Mouse (Mus musculus) midbrain, embryonic 15.5 days (tissue): ENCODE data around the gene Rgs6. TPM values are rescaled to one million over a fixed set of nuclear protein-coding genes. Genes with fewer than 3 reads are reported as not detected.

Experiments used
- ATAC-seq: fragments of 200-750 bp; cut with Nextera tagmentation; replicated peaks from 2 replicates; pipeline ENCODE4 v1.8.0; 2017; ENCODE audit warnings: moderate TSS enrichment
- H3K27ac ChIP-seq: fragments of 300-500 bp; sonication (generic); 2 replicates; pipeline ENCODE4 v1.5.1; 2015; ENCODE audit warnings: mild to moderate bottlenecking, inconsistent platforms
- H3K27me3 ChIP-seq: fragments of 300-500 bp; sonication (generic); replicated peaks from 2 replicates; pipeline ENCODE4 v1.6.1; 2015; ENCODE audit warnings: inconsistent platforms
- H3K36me3 ChIP-seq: fragments of 300-500 bp; sonication (generic); replicated peaks from 2 replicates; pipeline ENCODE4 v1.6.1; 2015; ENCODE audit warnings: inconsistent platforms
- H3K4me1 ChIP-seq: fragments of 300-500 bp; sonication (generic); 2 replicates; pipeline ENCODE4 v1.6.1; 2015; ENCODE audit warnings: inconsistent platforms
- H3K4me2 ChIP-seq: fragments of 300-500 bp; sonication (generic); 2 replicates; pipeline ENCODE4 v1.6.1; 2015; ENCODE audit warnings: inconsistent platforms, mild to moderate bottlenecking, moderate library complexity
- H3K4me3 ChIP-seq: fragments of 300-500 bp; sonication (generic); 2 replicates; pipeline ENCODE4 v1.5.1; 2015; ENCODE audit warnings: mild to moderate bottlenecking, inconsistent platforms
- H3K9ac ChIP-seq: fragments of 300-500 bp; sonication (generic); 2 replicates; pipeline ENCODE4 v1.6.1; 2015; ENCODE audit warnings: mild to moderate bottlenecking, inconsistent platforms
- H3K9me3 ChIP-seq: fragments of 300-500 bp; sonication (generic); 2 replicates; pipeline ENCODE4 v1.6.1; 2016; ENCODE audit warnings: inconsistent platforms
- WGBS: fragments of 180-500 bp; shearing (Covaris S2); methylation state at CpG from one replicate; pipeline ENCODE4 v1.1.7; 2015; ENCODE audit warnings: mixed read lengths; 5-methylcytosine and 5-hydroxymethylcytosine counted together
- polyA plus RNA-seq: library from polyadenylated mRNA; unstranded; fragments of >200 nt; fragmentation: Nextera tagmentation; extraction: Ambion mirVana; gene quantifications from 2 replicates; pipeline ENCODE4 v1.2.1, GENCODE M21; 2015

The Rgs6 gene
- polyA plus RNA-seq, 1 experiment from 2014 or later = 15.5 TPM

GRCm38 (mm10) chr12:82920146-82920545, 332.1 kb downstream of the Rgs6 start:
- Histone ChIP-seq H3K4me3 (no peak overlapping the region), H3K4me2 (no peak overlapping the region), H3K9me3 (no peaks in the 10 kb centered on the region), H3K27me3 (no peaks in the 10 kb centered on the region), H3K27ac (no peak overlapping the region), H3K36me3 (no peaks in the 10 kb centered on the region), H3K9ac (no peak overlapping the region), H3K4me1 (no peaks in the 10 kb centered on the region)
- 34% methylated on average over 2 of the region's 2 CpGs for WGBS
- no peak for ATAC-seq

- Histone ChIP-seq H3K36me3 (no peaks in the 10 kb centered on the region), H3K27me3 (no peaks in the 10 kb centered on the region), H3K4me1 (no peaks in the 10 kb centered on the region), H3K4me3 (no peak overlapping the region), H3K9me3 (no peaks in the 10 kb centered on the region), H3K27ac (no peak overlapping the region), H3K9ac (no peak overlapping the region), H3K4me2 (no peak overlapping the region)
- ATAC-seq = no peak
- WGBS = 93% methylated on average over 20 of the region's 20 CpGs
These were observed 333.4 kb downstream of the Rgs6 start for GRCm38 (mm10) chr12:82921287-82922015.

DNA sequence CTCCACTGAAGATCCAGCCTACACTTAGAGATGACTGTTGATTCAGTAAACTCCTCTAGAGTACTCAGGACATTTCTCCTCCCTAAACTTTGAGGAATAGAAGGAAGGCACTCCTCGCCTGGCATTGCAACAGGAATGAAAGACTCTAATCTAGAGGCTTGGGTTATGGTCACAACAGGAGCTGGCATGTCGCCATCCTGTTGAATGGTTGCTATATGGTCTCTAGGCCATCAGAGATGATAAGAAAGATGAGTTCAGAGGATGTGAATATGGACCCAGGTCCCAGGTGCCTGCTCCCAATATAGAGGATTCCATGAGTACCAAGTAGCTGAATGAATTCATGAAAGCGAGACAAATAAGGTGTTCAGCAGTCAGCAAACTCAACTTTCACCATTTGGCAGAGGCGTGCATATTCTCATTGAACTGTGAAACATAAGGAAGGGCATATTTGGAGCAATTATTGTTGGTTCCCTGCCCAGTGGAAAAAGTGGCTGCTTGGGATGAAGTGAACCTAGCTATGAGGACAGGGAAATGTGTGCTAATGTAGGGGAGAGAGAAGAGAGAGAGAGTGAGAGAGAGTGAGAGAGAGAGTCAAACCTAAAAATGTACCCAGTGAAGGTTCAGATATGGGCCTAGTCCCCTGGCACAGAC, 334.9 kb downstream of the Rgs6 start:
- H3K4me2 ChIP-seq = no peak overlapping the region
- no peak for ATAC-seq
- no peaks in the 10 kb centered on the region for H3K4me1 ChIP-seq
- 90% methylated on average over 4 of the region's 4 CpGs for WGBS
- H3K4me3 ChIP-seq = no peak overlapping the region
- H3K9me3 ChIP-seq = no peaks in the 10 kb centered on the region
- no peak overlapping the region for H3K9ac ChIP-seq
- H3K27ac ChIP-seq = no peak overlapping the region
- no peaks in the 10 kb centered on the region for H3K36me3 ChIP-seq
- H3K27me3 ChIP-seq = no peaks in the 10 kb centered on the region

DNA sequence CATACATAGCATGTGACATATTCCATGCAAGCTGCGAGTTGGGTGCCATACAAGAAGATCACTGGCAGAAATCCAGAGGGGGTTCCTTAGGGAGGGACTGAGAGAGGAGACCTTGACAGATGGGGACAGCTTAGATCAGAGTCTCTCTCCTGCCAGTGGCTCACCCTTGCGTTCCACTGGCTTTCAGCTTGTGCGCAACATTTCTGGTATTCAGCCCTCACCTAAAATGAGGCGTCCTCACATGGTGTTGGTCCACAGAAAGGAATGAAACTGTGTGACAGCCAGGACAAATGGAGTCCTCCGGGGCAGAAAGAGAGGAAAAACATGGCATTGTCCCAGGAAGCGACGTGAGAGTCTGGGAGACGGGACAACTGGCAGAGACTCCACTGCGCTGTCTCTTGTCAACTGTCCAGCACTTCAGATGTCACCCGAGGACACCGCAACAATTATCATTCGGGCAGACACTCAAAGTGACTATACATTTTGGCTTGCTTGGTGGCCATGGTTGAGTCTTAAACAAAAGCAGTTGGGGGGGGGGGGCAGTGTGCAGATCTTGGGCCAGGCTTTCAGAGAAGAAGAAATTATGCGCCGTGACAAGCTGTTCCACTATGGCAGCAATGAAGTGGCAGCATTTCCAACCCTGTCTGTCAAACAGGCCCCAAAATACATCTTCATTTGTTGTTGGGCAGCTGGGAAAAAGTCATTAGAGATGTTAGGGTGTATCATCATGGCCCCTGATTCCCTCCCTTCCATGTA, 344.8 kb downstream of the Rgs6 start:
- Histone ChIP-seq H3K27me3 (no peaks in the 10 kb centered on the region), H3K36me3 (no peaks in the 10 kb centered on the region), H3K9me3 (no peaks in the 10 kb centered on the region), H3K4me3 (no peak overlapping the region), H3K4me2 (no peak overlapping the region), H3K9ac (no peak overlapping the region), H3K4me1 (no peaks in the 10 kb centered on the region), H3K27ac (no peak overlapping the region)
- 78% methylated on average over 14 of the region's 14 CpGs for WGBS
- ATAC-seq = no peak

DNA sequence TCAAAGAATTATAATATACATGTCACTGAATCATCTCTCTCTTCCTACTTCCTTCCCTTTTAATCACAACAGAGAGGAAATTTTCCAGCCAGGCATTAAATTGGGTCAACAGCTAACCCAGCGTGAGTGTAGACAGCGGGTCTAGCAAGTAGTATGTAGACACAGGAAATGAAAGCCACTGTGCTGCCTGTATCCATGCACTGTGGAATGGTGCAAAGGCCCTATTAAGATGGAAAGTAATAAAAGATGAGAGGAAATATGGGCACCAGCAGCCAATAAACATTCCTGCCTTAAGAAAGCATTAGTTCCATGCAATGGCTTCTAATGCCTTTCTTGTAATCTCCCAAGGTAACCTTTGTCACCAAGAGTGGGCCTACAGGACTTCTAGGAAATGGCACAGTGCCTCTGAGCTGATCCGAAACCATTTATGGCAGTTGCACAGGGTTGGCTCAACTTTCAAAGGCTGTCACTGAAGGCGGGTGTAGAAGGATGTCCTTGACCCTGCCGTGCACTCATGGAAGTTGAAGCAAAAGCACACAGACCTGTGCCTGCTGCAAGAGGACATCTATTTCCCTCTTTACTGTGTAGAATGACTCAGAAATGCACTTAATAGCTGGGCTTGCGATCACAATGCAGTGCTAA, 347.1 kb downstream of the Rgs6 start:
- WGBS = 86% methylated on average over 6 of the region's 6 CpGs
- Histone ChIP-seq H3K27me3 (no peaks in the 10 kb centered on the region), H3K4me2 (no peak overlapping the region), H3K4me3 (no peak overlapping the region), H3K27ac (no peak overlapping the region), H3K36me3 (no peaks in the 10 kb centered on the region), H3K9ac (no peak overlapping the region), H3K9me3 (no peaks in the 10 kb centered on the region), H3K4me1 (no peaks in the 10 kb centered on the region)
- no peak for ATAC-seq

GRCm38 (mm10) chr12:82935767-82936166, 347.7 kb downstream of the Rgs6 start:
- Histone ChIP-seq H3K4me2 (no peak overlapping the region), H3K9me3 (no peaks in the 10 kb centered on the region), H3K9ac (no peak overlapping the region), H3K4me3 (no peak overlapping the region), H3K27me3 (no peaks in the 10 kb centered on the region), H3K36me3 (no peaks in the 10 kb centered on the region), H3K4me1 (no peaks in the 10 kb centered on the region), H3K27ac (no peak overlapping the region)
- 83% methylated on average over 1 of the region's 1 CpGs for WGBS
- ATAC-seq = no peak

DNA sequence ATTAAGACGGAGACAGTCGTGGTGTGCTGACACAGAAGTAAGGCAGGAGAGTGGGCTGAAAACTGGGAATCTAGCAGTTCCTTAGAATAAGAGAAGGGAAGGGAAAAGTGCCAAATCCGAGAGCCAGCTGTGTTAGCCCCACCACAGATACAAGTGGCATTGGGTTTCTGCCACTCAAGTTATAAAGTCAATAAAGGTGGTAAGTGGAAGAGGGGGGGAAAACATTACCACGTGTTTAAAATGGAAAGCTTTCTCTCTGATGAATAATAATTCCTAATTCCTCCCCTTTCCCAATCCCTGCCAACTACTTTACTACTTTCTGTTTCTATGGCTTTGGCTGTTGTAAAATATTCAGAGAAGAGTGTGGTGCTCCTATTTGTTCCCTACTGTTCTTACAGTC, 352.4 kb downstream of the Rgs6 start:
- Histone ChIP-seq H3K9me3 (no peaks in the 10 kb centered on the region), H3K27me3 (no peaks in the 10 kb centered on the region), H3K4me3 (no peak overlapping the region), H3K4me2 (no peak overlapping the region), H3K9ac (no peak overlapping the region), H3K4me1 (no peaks in the 10 kb centered on the region), H3K36me3 (no peaks in the 10 kb centered on the region), H3K27ac (no peak overlapping the region)
- ATAC-seq = no peak
- 76% methylated on average over 4 of the region's 4 CpGs for WGBS

DNA sequence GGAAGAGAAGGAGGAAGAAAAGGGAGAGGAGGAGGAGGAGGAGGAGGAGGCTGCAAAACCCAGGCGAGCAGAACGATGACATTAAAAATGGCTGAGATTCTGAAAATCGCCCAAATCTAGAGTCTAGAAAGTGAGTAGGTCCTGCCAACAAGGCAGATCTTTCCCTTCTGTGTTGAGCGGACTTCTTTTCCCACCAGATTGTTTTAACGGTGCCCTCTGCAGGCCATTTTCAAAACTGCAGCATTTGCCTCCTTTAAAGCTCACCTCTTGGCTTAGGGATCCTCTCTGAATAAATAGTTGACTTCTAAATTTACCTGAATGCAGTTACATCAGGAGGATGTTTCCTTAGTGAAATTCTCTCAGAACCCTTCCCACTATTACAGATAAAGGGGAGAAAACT, 358.4 kb downstream of the Rgs6 start:
- 19% methylated on average over 5 of the region's 5 CpGs for WGBS
- no peak overlapping the region for H3K4me3 ChIP-seq
- no peak for ATAC-seq
- no peak overlapping the region for H3K4me2 ChIP-seq
- H3K36me3 ChIP-seq = no peaks in the 10 kb centered on the region
- H3K9me3 ChIP-seq = no peaks in the 10 kb centered on the region
- H3K4me1 ChIP-seq = no peaks in the 10 kb centered on the region
- no peaks in the 10 kb centered on the region for H3K27me3 ChIP-seq
- H3K9ac ChIP-seq = no peak overlapping the region
- no peak overlapping the region for H3K27ac ChIP-seq

- Histone ChIP-seq H3K27ac (no peak overlapping the region), H3K4me1 (peaks cover 5% of the 10 kb centered on the region; the same call in 1 of the 2 replicates), H3K27me3 (no peaks in the 10 kb centered on the region), H3K9ac (no peak overlapping the region), H3K4me3 (no peak overlapping the region), H3K4me2 (no peak overlapping the region), H3K9me3 (no peaks in the 10 kb centered on the region), H3K36me3 (no peaks in the 10 kb centered on the region)
- 80% methylated on average over 9 of the region's 9 CpGs for WGBS
- ATAC-seq = no peak
These were observed 373.0 kb downstream of the Rgs6 start for GRCm38 (mm10) chr12:82961111-82961510.

- Histone ChIP-seq H3K4me1 (peaks cover 5% of the 10 kb centered on the region; the same call in 1 of the 2 replicates), H3K27me3 (no peaks in the 10 kb centered on the region), H3K27ac (no peak overlapping the region), H3K4me3 (no peak overlapping the region), H3K4me2 (no peak overlapping the region), H3K9ac (no peak overlapping the region), H3K36me3 (no peaks in the 10 kb centered on the region), H3K9me3 (no peaks in the 10 kb centered on the region)
- 67% methylated on average over 4 of the region's 4 CpGs for WGBS
- no peak for ATAC-seq
These were observed 373.8 kb downstream of the Rgs6 start for GRCm38 (mm10) chr12:82961852-82962251.

- no peak overlapping the region for H3K9ac ChIP-seq
- WGBS = 50% methylated on average over 4 of the region's 4 CpGs
- no peaks in the 10 kb centered on the region for H3K9me3 ChIP-seq
- no peaks in the 10 kb centered on the region for H3K4me1 ChIP-seq
- no peaks in the 10 kb centered on the region for H3K36me3 ChIP-seq
- H3K4me2 ChIP-seq = no peak overlapping the region
- no peak for ATAC-seq
- H3K27ac ChIP-seq = no peak overlapping the region
- H3K4me3 ChIP-seq = no peak overlapping the region
- H3K27me3 ChIP-seq = no peaks in the 10 kb centered on the region
These were observed 382.5 kb downstream of the Rgs6 start for GRCm38 (mm10) chr12:82970521-82971105.

GRCm38 (mm10) chr12:82971176-82971575, 383.1 kb downstream of the Rgs6 start:
- no peaks in the 10 kb centered on the region for H3K4me1 ChIP-seq
- ATAC-seq = no peak
- H3K4me3 ChIP-seq = no peak overlapping the region
- H3K9me3 ChIP-seq = no peaks in the 10 kb centered on the region
- 79% methylated on average over 1 of the region's 1 CpGs for WGBS
- no peak overlapping the region for H3K9ac ChIP-seq
- no peak overlapping the region for H3K27ac ChIP-seq
- no peak overlapping the region for H3K4me2 ChIP-seq
- no peaks in the 10 kb centered on the region for H3K36me3 ChIP-seq
- no peaks in the 10 kb centered on the region for H3K27me3 ChIP-seq
